In genomic region chr13:45396724-45397123, GRCm38 (mm10) we compare ENCODE assay signal across 15 mouse cellular contexts. TPM values are rescaled to one million over a fixed set of nuclear protein-coding genes. Genes with fewer than 3 reads are reported as not detected.
DNase-seq lines count a peak whose midpoint lies in the region; ATAC-seq lines count a peak whose summit lies in the region.
"Had no signal": no experiment of that assay in that cellular context is flagged by ENCODE, and none has a peak within 500 bp of the region (broad histone marks: within the 10 kb centered on the region; RNA-seq: fewer than 3 reads in every experiment).

No protein-coding gene starts in this region.

- no peak overlapping the region for H3K4me2 ChIP-seq in hindbrain, embryonic 16.5 days (ENCODE audit: low read length)
- H3K4me2 ChIP-seq in embryonic facial prominence, embryonic 15.5 days (replicated peaks) = no peak overlapping the region
- H3K4me2 ChIP-seq: heart, embryonic 11.5 days had no signal

- H3K27me3 ChIP-seq in hindbrain, embryonic 10.5 days (ENCODE audit: insufficient read depth, poor library complexity, severe bottlenecking) = 0 out of 2 replicates have a peak, but pooled peaks cover 3% of the 10 kb centered on the region
- H3K27me3 ChIP-seq in hindbrain, embryonic 16.5 days (replicated peaks; ENCODE audit: control insufficient read depth, insufficient read depth, low read length) = no peaks in the 10 kb centered on the region
- H3K27me3 ChIP-seq in megakaryocyte, embryonic 14.5 days (replicated peaks) = no peaks in the 10 kb centered on the region
- no peaks in the 10 kb centered on the region for H3K27me3 ChIP-seq in embryonic facial prominence, embryonic 15.5 days

- WGBS in hindbrain, embryonic 10.5 days = 86% methylated on average over 8 of the region's 8 CpGs
- WGBS in hindbrain, embryonic 16.5 days = 74% methylated on average over 8 of the region's 8 CpGs
- WGBS in embryonic facial prominence, embryonic 15.5 days = 60% methylated on average over 8 of the region's 8 CpGs

- H3K9ac ChIP-seq in hindbrain, embryonic 16.5 days (ENCODE audit: low read depth, low read length) = no peak overlapping the region
- no peak overlapping the region for H3K9ac ChIP-seq in embryonic facial prominence, embryonic 15.5 days
- H3K9ac ChIP-seq: liver, embryonic 14.5 days had no signal

- no peaks in the 10 kb centered on the region for H3K9me3 ChIP-seq in hindbrain, embryonic 10.5 days
- no peaks in the 10 kb centered on the region for H3K9me3 ChIP-seq in hindbrain, embryonic 16.5 days (ENCODE audit: control insufficient read depth, low read length)
- no peaks in the 10 kb centered on the region for H3K9me3 ChIP-seq in megakaryocyte, embryonic 14.5 days
- H3K9me3 ChIP-seq in embryonic facial prominence, embryonic 15.5 days (replicated peaks) = no peaks in the 10 kb centered on the region

- ATAC-seq in hindbrain, embryonic 16.5 days = no peak
- ATAC-seq in megakaryocyte, adult 5-6 weeks (ENCODE audit: poor library complexity, severe bottlenecking) = no peak
- no peak for ATAC-seq in embryonic facial prominence, embryonic 15.5 days (ENCODE audit: insufficient number of reproducible peaks, low FRiP score, low TSS enrichment, low read depth)

- H3K27ac ChIP-seq in hindbrain, embryonic 10.5 days = peak overlapping the region; percentile 65; the same call in 1 of the 2 replicates
- no peak overlapping the region for H3K27ac ChIP-seq in hindbrain, embryonic 16.5 days (ENCODE audit: low read depth, low read length)
- peak overlapping the region; percentile 87 for H3K27ac ChIP-seq in embryonic facial prominence, embryonic 15.5 days (replicated peaks)
- H3K27ac ChIP-seq: liver, embryonic 14.5 days had no signal

- no peaks in the 10 kb centered on the region for H3K36me3 ChIP-seq in hindbrain, embryonic 10.5 days
- no peaks in the 10 kb centered on the region for H3K36me3 ChIP-seq in hindbrain, embryonic 16.5 days (ENCODE audit: control insufficient read depth, insufficient read depth, low read length)
- H3K36me3 ChIP-seq in megakaryocyte, embryonic 14.5 days (replicated peaks; ENCODE audit: low read length) = peaks cover 87% of the 10 kb centered on the region
- H3K36me3 ChIP-seq in embryonic facial prominence, embryonic 15.5 days = no peaks in the 10 kb centered on the region; the same call in 1 of the 2 replicates

- H3K4me3 ChIP-seq in hindbrain, embryonic 10.5 days = no peak overlapping the region
- no peak overlapping the region for H3K4me3 ChIP-seq in hindbrain, embryonic 16.5 days (ENCODE audit: low read length)
- peak overlapping the region; percentile 3 for H3K4me3 ChIP-seq in megakaryocyte, embryonic 14.5 days (replicated peaks)
- no peak overlapping the region for H3K4me3 ChIP-seq in embryonic facial prominence, embryonic 15.5 days (replicated peaks)

- H3K4me1 ChIP-seq in hindbrain, embryonic 10.5 days (replicated peaks) = peaks cover 63% of the 10 kb centered on the region
- H3K4me1 ChIP-seq in hindbrain, embryonic 16.5 days (ENCODE audit: control insufficient read depth, insufficient read depth, low read depth, low read length) = peaks cover 8% of the 10 kb centered on the region; the same call in 1 of the 2 replicates
- peaks cover 39% of the 10 kb centered on the region for H3K4me1 ChIP-seq in megakaryocyte, embryonic 14.5 days
- peaks cover 76% of the 10 kb centered on the region for H3K4me1 ChIP-seq in embryonic facial prominence, embryonic 15.5 days

- DNase-seq in hindbrain, embryonic 10.5 days (ENCODE audit: low spot score) = no peak
- DNase-seq in cerebellum, adult 11-12 months = no peak
- DNase-seq in embryo, embryonic 11 days = no peak
- DNase-seq: adrenal gland, postnatal 25 days; cerebellum, postnatal 25 days; heart, postnatal 4 days; kidney, adult 11 months; retina, postnatal 1 day; spleen, adult 18-20 months had no signal

RNA-seq across cellular contexts. Expression of gene Mylip, which starts 7.2 kb away (rescaled TPM):
- polyA plus RNA-seq in hindbrain, embryonic 10.5 days (2016; fragmentation: Nextera tagmentation; extraction: Ambion mirVana) = 8.0 and 8.1 TPM in 2 replicates
- 7.8 and 9.6 TPM in 2 replicates for polyA plus RNA-seq in hindbrain, embryonic 16.5 days (2015; fragmentation: Nextera tagmentation; extraction: Ambion mirVana)
- 4.6 and 7.1 TPM in 2 replicates for polyA plus RNA-seq in megakaryocyte, embryonic 14.5 days (2012; ENCODE audit: insufficient read depth, low replicate concordance)
- total RNA-seq in megakaryocyte, adult 5-6 weeks (2015) = 16.3 and 17.2 TPM in 2 replicates
- 11.9 and 18.7 TPM in 2 replicates for total RNA-seq in megakaryocyte, adult 5-6 weeks (2017)
- 35.2 and 36.1 TPM in 2 replicates for polyA plus RNA-seq in embryonic facial prominence, embryonic 15.5 days (2015; fragmentation: Nextera tagmentation; extraction: Ambion mirVana)
